Mouse (Mus musculus) liver, embryonic 14.5 days (tissue): ENCODE data around the gene Scarb2. TPM values are rescaled to one million over a fixed set of nuclear protein-coding genes. Genes with fewer than 3 reads are reported as not detected.

Experiments used
- ATAC-seq: fragments of 200-750 bp; cut with Nextera tagmentation; 2 replicates; pipeline ENCODE4 v1.8.0; 2017; ENCODE audit warnings: moderate number of reproducible peaks, mild to moderate bottlenecking, moderate library complexity; ENCODE audit not compliant: insufficient read depth
- DNase-seq, 3 experiments: peaks; one replicate each; pipeline ENCODE4 v3.0.0-alpha.2; 2012 to 2013; ENCODE audit warnings: low read depth in 3 of 3, low spot score in 3 of 3
- H3K27ac ChIP-seq: fragments of 300-500 bp; sonication (generic); 2 replicates; pipeline ENCODE4 v1.5.1; 2014; ENCODE audit warnings: moderate library complexity, mild to moderate bottlenecking, control low read depth, inconsistent platforms
- H3K27me3 ChIP-seq: fragments of 300-500 bp; sonication (generic); 2 replicates; pipeline ENCODE4 v1.6.1; 2014; ENCODE audit warnings: mild to moderate bottlenecking, low read length, moderate library complexity; ENCODE audit not compliant: control insufficient read depth, insufficient read depth
- H3K36me3 ChIP-seq: fragments of 300-500 bp; sonication (generic); replicated peaks from 2 replicates; pipeline ENCODE4 v1.6.1; 2014; ENCODE audit warnings: low read depth; ENCODE audit not compliant: control insufficient read depth, insufficient read depth
- H3K4me1 ChIP-seq, 2 experiments: fragments of 200-500 bp in 1 of 2; fragments of 300-500 bp in 1 of 2; sonication (generic) in 1 of 2; replicated peaks; 2 replicates each; pipeline ENCODE4 v1.6.1; 2012 to 2014; ENCODE audit warnings: antibody characterized with exemption in 1 of 2, inconsistent platforms in 1 of 2, low read length in 1 of 2; ENCODE audit not compliant: control insufficient read depth in 2 of 2, insufficient read depth in 2 of 2
- H3K4me2 ChIP-seq: fragments of 300-500 bp; sonication (generic); 2 replicates; pipeline ENCODE4 v1.6.1; 2014; ENCODE audit warnings: low read depth, mild to moderate bottlenecking, control low read depth, moderate library complexity
- H3K4me3 ChIP-seq, 2 experiments: fragments of 200-500 bp in 1 of 2; fragments of 300-500 bp in 1 of 2; sonication (generic) in 1 of 2; 2 replicates each; pipeline ENCODE4 v1.5.1; 2012 to 2014; ENCODE audit warnings: low read depth in 2 of 2, low read length in 2 of 2, mild to moderate bottlenecking in 2 of 2, control low read depth in 1 of 2, inconsistent platforms in 1 of 2, moderate library complexity in 1 of 2; ENCODE audit not compliant: insufficient read depth in 1 of 2
- H3K9ac ChIP-seq: fragments of 300-500 bp; sonication (generic); replicated peaks from 2 replicates; pipeline ENCODE4 v1.6.1; 2014; ENCODE audit warnings: mild to moderate bottlenecking, control low read depth, moderate library complexity
- H3K9me3 ChIP-seq: fragments of 300-500 bp; sonication (generic); 2 replicates; pipeline ENCODE4 v1.6.1; 2016; ENCODE audit warnings: low read length, mixed read lengths; ENCODE audit not compliant: control insufficient read depth
- CTCF ChIP-seq: IDR thresholded peaks from 2 replicates; pipeline ENCODE4 v1.5.1; 2016; ENCODE audit warnings: antibody characterized with exemption, low read depth, control low read depth
- EP300 ChIP-seq: IDR thresholded peaks from 2 replicates; pipeline ENCODE4 v1.6.1; 2016; ENCODE audit warnings: antibody characterized with exemption, low read depth
- WGBS: fragments of 180-500 bp; shearing (Covaris S2); extraction: QIAGEN DNeasy Blood & Tissue Kit; methylation state at CpG from one replicate; pipeline ENCODE4 v1.1.7; 2014; ENCODE audit not compliant: insufficient replicate concordance; 5-methylcytosine and 5-hydroxymethylcytosine counted together
- polyA plus RNA-seq, 2 experiments: library from polyadenylated mRNA; depleted of rRNA in 1 of 2; stranded (reverse) in 1 of 2; unstranded in 1 of 2; fragments of >200 nt; fragmentation: Nextera tagmentation in 1 of 2; extraction: Ambion mirVana in 1 of 2; gene quantifications; 2 replicates each; pipeline versions ENCODE4 v1.2.1 to v1.2.3; 2012 to 2014

The Scarb2 gene
- polyA plus RNA-seq, 2 experiments: 5.2 to 5.7 TPM

GRCm38 (mm10) chr5:92503856-92504618 lies 2.6 kb downstream of the Scarb2 start:
- Histone ChIP-seq H3K9me3 (no peaks in the 10 kb centered on the region), H3K4me3 (peak overlapping the region; percentile 62 to 87), H3K9ac (no peak overlapping the region), H3K4me2 (peak overlapping the region; percentile 76), H3K4me1 (peaks cover 7 to 27% of the 10 kb centered on the region in 2 experiments), H3K27ac (no peak overlapping the region), H3K27me3 (no peaks in the 10 kb centered on the region), H3K36me3 (no peaks in the 10 kb centered on the region)
- 28% methylated on average over 7 of the region's 7 CpGs for WGBS
- ATAC-seq: no peak
- peak in 1 of 3 experiments; percentile 27 for DNase-seq
- no peak for TF ChIP-seq EP300
- TF ChIP-seq CTCF: no peak

- 55% methylated on average over 9 of the region's 9 CpGs for WGBS
- no peak overlapping the region for H3K4me2 ChIP-seq
- ATAC-seq: no peak
- no peaks in the 10 kb centered on the region for H3K9me3 ChIP-seq
- no peak overlapping the region for H3K27ac ChIP-seq
- TF ChIP-seq CTCF: no peak
- TF ChIP-seq EP300: no peak
- peaks cover 7 to 25% of the 10 kb centered on the region in 2 experiments for H3K4me1 ChIP-seq
- H3K27me3 ChIP-seq: no peaks in the 10 kb centered on the region
- H3K4me3 ChIP-seq: no peak overlapping the region
- H3K36me3 ChIP-seq: no peaks in the 10 kb centered on the region
- H3K9ac ChIP-seq: no peak overlapping the region
- no peak for DNase-seq
Observed at GRCm38 (mm10) chr5:92503356-92503847, 3.2 kb downstream of the Scarb2 start.

- no peak for TF ChIP-seq CTCF
- TF ChIP-seq EP300: no peak
- no peak for DNase-seq
- Histone ChIP-seq H3K9me3 (no peaks in the 10 kb centered on the region), H3K36me3 (no peaks in the 10 kb centered on the region), H3K27me3 (no peaks in the 10 kb centered on the region), H3K9ac (no peak overlapping the region), H3K4me2 (no peak overlapping the region), H3K4me1 (peaks cover 0 to 14% of the 10 kb centered on the region in 2 experiments; a peak in 2 of 4 replicates), H3K4me3 (no peak overlapping the region), H3K27ac (no peak overlapping the region)
- ATAC-seq: peak; percentile 24; the same call in 1 of the 2 replicates
- 19% methylated on average over 3 of the region's 3 CpGs for WGBS
Observed at GRCm38 (mm10) chr5:92499378-92499777, 7.3 kb downstream of the Scarb2 start.

- Histone ChIP-seq H3K27me3 (no peaks in the 10 kb centered on the region), H3K4me2 (no peak overlapping the region), H3K4me1 (peaks cover 0 to 8% of the 10 kb centered on the region in 2 experiments; a peak in 2 of 4 replicates), H3K9ac (no peak overlapping the region), H3K27ac (no peak overlapping the region), H3K36me3 (no peaks in the 10 kb centered on the region), H3K4me3 (no peak overlapping the region), H3K9me3 (no peaks in the 10 kb centered on the region)
- 50% methylated on average over 5 of the region's 5 CpGs for WGBS
- ATAC-seq (no peak), DNase-seq (no peak)
- TF ChIP-seq EP300 (no peak), CTCF (no peak)
Observed at GRCm38 (mm10) chr5:92498661-92499060, 8.0 kb downstream of the Scarb2 start.

- H3K9me3 ChIP-seq: no peaks in the 10 kb centered on the region
- H3K9ac ChIP-seq: no peak overlapping the region
- H3K4me2 ChIP-seq: no peak overlapping the region
- ATAC-seq (no peak), DNase-seq (no peak)
- WGBS: 77% methylated on average over 3 of the region's 3 CpGs
- no peak for TF ChIP-seq CTCF
- no peak for TF ChIP-seq EP300
- H3K36me3 ChIP-seq: no peaks in the 10 kb centered on the region
- no peaks in the 10 kb centered on the region for H3K27me3 ChIP-seq
- no peak overlapping the region for H3K27ac ChIP-seq
- peaks cover 0 to 5% of the 10 kb centered on the region in 2 experiments; a peak in 2 of 4 replicates for H3K4me1 ChIP-seq
- H3K4me3 ChIP-seq: no peak overlapping the region
Observed at GRCm38 (mm10) chr5:92498225-92498624, 8.4 kb downstream of the Scarb2 start.
